ENCODE assay signal across 8 mouse cellular contexts in the genomic region with DNA sequence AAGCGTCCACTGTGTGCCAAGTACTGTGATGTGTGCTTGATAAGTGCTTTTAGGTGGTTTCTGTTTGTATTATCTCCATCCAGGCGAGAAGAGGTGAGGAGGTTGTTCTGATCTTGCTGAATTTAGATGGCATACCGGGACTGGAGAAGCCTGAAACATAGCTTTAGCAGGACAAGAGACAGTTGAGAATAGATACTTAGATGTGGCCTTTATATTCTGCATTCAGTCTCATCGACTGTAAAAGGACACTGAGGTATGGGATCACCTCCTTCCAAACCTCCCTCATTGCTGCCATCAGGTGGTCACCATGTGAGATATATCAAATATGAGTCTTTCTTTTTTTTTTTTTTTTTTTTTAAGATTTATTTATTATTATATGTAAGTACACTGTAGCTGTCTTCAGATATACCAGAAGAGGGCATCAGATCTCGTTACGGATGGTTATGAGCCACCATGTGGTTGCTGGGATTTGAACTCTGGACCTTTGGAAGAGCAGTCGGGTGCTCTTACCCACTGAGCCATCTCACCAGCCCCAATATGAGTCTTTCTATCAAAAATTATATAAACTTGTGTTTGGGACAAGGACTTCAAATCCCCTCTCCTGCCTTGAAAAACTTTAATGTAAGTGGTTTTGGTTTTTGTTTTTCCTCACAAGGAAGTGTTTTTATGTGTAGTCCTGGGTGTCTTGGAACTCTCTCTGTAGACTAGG. TPM values are rescaled to one million over a fixed set of nuclear protein-coding genes. Genes with fewer than 3 reads are reported as not detected.
A peak's percentile ranks its signal among the peaks of the same experiment; 100 is the strongest.
DNase-seq lines count a peak whose midpoint lies in the region; ATAC-seq and TF ChIP-seq lines count a peak whose summit lies in the region.
"Not testable (repeated sequence)": the region's sequence is repeated elsewhere in the genome, so short reads cannot be mapped to it uniquely, and the experiment has no call there.

No protein-coding gene starts in this region.

- not testable (repeated sequence) for H3K27me3 ChIP-seq in embryonic facial prominence, embryonic 12.5 days; heart, embryonic 12.5 days (replicated peaks); liver, embryonic 13.5 days; midbrain, embryonic 14.5 days (ENCODE audit: control insufficient read depth, insufficient read depth, low read length); splenic B cell, adult 2 months (ENCODE audit: control insufficient read depth, insufficient read depth, low read length, poor library complexity, severe bottlenecking)

- peak overlapping the region; percentile 52 for H3K9ac ChIP-seq in embryonic facial prominence, embryonic 12.5 days
- peak overlapping the region; percentile 67 for H3K9ac ChIP-seq in heart, embryonic 12.5 days
- peak overlapping the region; percentile 69 for H3K9ac ChIP-seq in liver, embryonic 13.5 days
- peak overlapping the region; percentile 49 for H3K9ac ChIP-seq in midbrain, embryonic 14.5 days (replicated peaks; ENCODE audit: low read length)

- H3K4me3 ChIP-seq in embryonic facial prominence, embryonic 12.5 days, result peak overlapping the region; percentile 90
- H3K4me3 ChIP-seq in heart, embryonic 12.5 days, result peak overlapping the region; percentile 89
- peak overlapping the region; percentile 55 for H3K4me3 ChIP-seq in liver, embryonic 13.5 days (replicated peaks)
- peak overlapping the region; percentile 89 for H3K4me3 ChIP-seq in midbrain, embryonic 14.5 days (replicated peaks; ENCODE audit: low read depth, low read length)

- H3K4me1 ChIP-seq in embryonic facial prominence, embryonic 12.5 days; heart, embryonic 12.5 days (replicated peaks); midbrain, embryonic 14.5 days (ENCODE audit: control insufficient read depth, insufficient read depth, low read length): not testable (repeated sequence)
- H3K4me1 ChIP-seq in liver, embryonic 13.5 days (replicated peaks), result peaks cover 15% of the 10 kb centered on the region

- peak overlapping the region; percentile 70 for H3K27ac ChIP-seq in embryonic facial prominence, embryonic 12.5 days
- peak overlapping the region; percentile 92 for H3K27ac ChIP-seq in heart, embryonic 12.5 days (ENCODE audit: poor library complexity, severe bottlenecking)
- H3K27ac ChIP-seq in liver, embryonic 13.5 days, result peak overlapping the region; percentile 87
- peak overlapping the region; percentile 71 for H3K27ac ChIP-seq in midbrain, embryonic 14.5 days (replicated peaks; ENCODE audit: low read depth, low read length)

- not testable (repeated sequence) for H3K9me3 ChIP-seq in embryonic facial prominence, embryonic 12.5 days; heart, embryonic 12.5 days (replicated peaks); liver, embryonic 13.5 days (replicated peaks); midbrain, embryonic 14.5 days (ENCODE audit: control insufficient read depth, low read length)

- TF ChIP-seq POLR2A in brain, embryonic 14.5 days (IDR thresholded peaks at IDR 0.05; ENCODE audit: borderline replicate concordance, extremely low read depth, insufficient read depth, insufficient read length, poor library complexity, severe bottlenecking), result not testable (repeated sequence)

- DNase-seq in CD4-positive, CD25-positive, alpha-beta regulatory T cell, adult 2 months (ENCODE audit: low read depth, low spot score), result peak; percentile 88
- DNase-seq in brain, embryonic 14.5 days (ENCODE audit: low read depth), result peak; percentile 77
- DNase-seq in kidney, adult 9 months, result peak; percentile 48
- not testable (repeated sequence) for DNase-seq in liver, embryonic 13.5 days
- DNase-seq in midbrain, embryonic 14.5 days, result peak; percentile 68
- DNase-seq in splenic B cell, adult 2 months (ENCODE audit: low read depth, low spot score), result peak; percentile 84

- peak; percentile 5; the same call in 1 of the 2 replicates for TF ChIP-seq CTCF in brain, embryonic 14.5 days (IDR thresholded peaks at IDR 0.05; ENCODE audit: borderline replicate concordance, extremely low read depth, insufficient read depth, insufficient read length)

- H3K4me2 ChIP-seq in embryonic facial prominence, embryonic 12.5 days (replicated peaks), result peak overlapping the region; percentile 79
- peak overlapping the region; percentile 84 for H3K4me2 ChIP-seq in heart, embryonic 12.5 days
- H3K4me2 ChIP-seq in liver, embryonic 13.5 days, result peak overlapping the region; percentile 83
- peak overlapping the region; percentile 76 for H3K4me2 ChIP-seq in midbrain, embryonic 14.5 days (ENCODE audit: low read length)

- ATAC-seq in embryonic facial prominence, embryonic 12.5 days (ENCODE audit: insufficient number of reproducible peaks, insufficient read depth, low FRiP score, low TSS enrichment); heart, embryonic 12.5 days (ENCODE audit: insufficient number of reproducible peaks, low FRiP score); liver, embryonic 13.5 days (ENCODE audit: low read depth); midbrain, embryonic 14.5 days (ENCODE audit: low FRiP score, low TSS enrichment): not testable (repeated sequence)

- 20% methylated on average over 7 of the region's 7 CpGs for WGBS in embryonic facial prominence, embryonic 12.5 days
- WGBS in heart, embryonic 12.5 days, result 32% methylated on average over 7 of the region's 7 CpGs
- 22% methylated on average over 7 of the region's 7 CpGs for WGBS in liver, embryonic 13.5 days (ENCODE audit: insufficient replicate concordance)
- 22% methylated on average over 5 of the region's 7 CpGs for WGBS in midbrain, embryonic 14.5 days

- peaks cover 20% of the 10 kb centered on the region for H3K36me3 ChIP-seq in embryonic facial prominence, embryonic 12.5 days
- H3K36me3 ChIP-seq in heart, embryonic 12.5 days, result peaks cover 21% of the 10 kb centered on the region
- peaks cover 23% of the 10 kb centered on the region for H3K36me3 ChIP-seq in liver, embryonic 13.5 days
- peaks cover 19% of the 10 kb centered on the region for H3K36me3 ChIP-seq in midbrain, embryonic 14.5 days (ENCODE audit: control insufficient read depth, insufficient read depth, low read length)
- H3K36me3 ChIP-seq in splenic B cell, adult 2 months (ENCODE audit: control insufficient read depth, insufficient read depth, low read length, poor library complexity, severe bottlenecking), result not testable (repeated sequence)

RNA-seq across cellular contexts. Expression of a gene that starts 0.9 kb away (rescaled TPM):
- 158 and 181 TPM in 2 replicates for polyA plus RNA-seq in brain, embryonic 14.5 days (2012; rRNA removed)
- 196 and 198 TPM in 2 replicates for polyA plus RNA-seq in embryonic facial prominence, embryonic 12.5 days (2016; fragmentation: Nextera tagmentation; extraction: Ambion mirVana)
- polyA plus RNA-seq in heart, embryonic 12.5 days (2016; fragmentation: Nextera tagmentation; extraction: Ambion mirVana), result 452 and 456 TPM in 2 replicates
- 130 and 144 TPM in 2 replicates for polyA plus RNA-seq in liver, embryonic 13.5 days (2015; fragmentation: Nextera tagmentation; extraction: Ambion mirVana)
- polyA plus RNA-seq in midbrain, embryonic 14.5 days (2014; fragmentation: Nextera tagmentation; extraction: Ambion mirVana), result 242 and 245 TPM in 2 replicates

RNA-seq across cellular contexts. Expression of a gene that starts 40.2 kb away (rescaled TPM):
- polyA plus RNA-seq in brain, embryonic 14.5 days (2012; rRNA removed), result 15.0 and 16.9 TPM in 2 replicates
- polyA plus RNA-seq in embryonic facial prominence, embryonic 12.5 days (2016; fragmentation: Nextera tagmentation; extraction: Ambion mirVana), result 14.0 and 17.8 TPM in 2 replicates
- polyA plus RNA-seq in heart, embryonic 12.5 days (2016; fragmentation: Nextera tagmentation; extraction: Ambion mirVana), result 10.9 and 11.5 TPM in 2 replicates
- 3.8 and 4.9 TPM in 2 replicates for polyA plus RNA-seq in liver, embryonic 13.5 days (2015; fragmentation: Nextera tagmentation; extraction: Ambion mirVana)
- polyA plus RNA-seq in midbrain, embryonic 14.5 days (2014; fragmentation: Nextera tagmentation; extraction: Ambion mirVana), result 9.1 and 11.6 TPM in 2 replicates
